7 mouse cellular contexts compared by ENCODE assay signal in the genomic region with DNA sequence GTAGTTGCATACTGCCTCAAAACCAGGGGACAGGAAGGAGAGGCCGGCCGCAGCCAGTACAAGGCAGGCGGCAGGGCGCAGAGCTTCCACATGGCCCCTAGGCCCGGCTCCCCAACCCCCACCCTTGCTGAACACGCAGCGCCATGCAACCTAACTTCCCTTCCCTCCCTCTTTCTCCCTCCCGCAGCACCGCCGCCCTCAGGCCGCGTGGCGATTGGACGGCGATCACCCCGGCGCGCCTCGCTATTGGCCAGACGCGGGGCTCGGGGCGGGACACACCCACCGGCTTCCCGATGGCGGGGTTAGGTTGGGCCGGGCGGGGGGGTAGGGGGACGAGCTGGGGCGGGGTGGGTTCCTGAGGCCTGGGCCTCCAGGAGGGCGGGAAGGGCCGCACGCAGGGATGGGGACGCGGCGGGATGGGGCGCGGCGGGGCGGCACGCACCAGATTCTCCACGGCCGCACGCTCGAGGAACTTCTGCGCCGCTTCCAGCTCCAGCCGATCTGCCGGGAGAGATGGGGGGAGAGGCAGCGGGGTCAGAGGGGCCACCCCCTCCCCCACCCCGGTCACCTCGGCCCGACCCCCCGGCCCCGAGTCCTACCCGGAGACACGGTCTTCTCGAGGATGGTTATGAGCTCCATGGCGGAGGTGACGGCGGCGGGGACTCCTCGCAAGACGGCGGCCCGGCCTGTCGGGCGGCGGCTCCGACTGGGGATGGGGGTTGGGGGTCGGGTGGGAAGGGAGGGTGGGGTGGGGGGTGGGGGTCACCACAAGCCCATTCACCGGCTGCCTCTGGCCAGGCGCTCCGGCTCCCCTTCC. TPM values are rescaled to one million over a fixed set of nuclear protein-coding genes. Genes with fewer than 3 reads are reported as not detected.
A peak's percentile ranks its signal among the peaks of the same experiment; 100 is the strongest.
DNase-seq lines count a peak whose midpoint lies in the region; ATAC-seq lines count a peak whose summit lies in the region.

No protein-coding gene starts in this region.

- no peaks in the 10 kb centered on the region for H3K9me3 ChIP-seq in embryonic facial prominence, embryonic 11.5 days (replicated peaks; ENCODE audit: control insufficient read depth, low read length)
- H3K9me3 ChIP-seq in limb, embryonic 11.5 days (ENCODE audit: control insufficient read depth, low read length) = no peaks in the 10 kb centered on the region
- H3K9me3 ChIP-seq in midbrain, embryonic 14.5 days (ENCODE audit: control insufficient read depth, low read length) = no peaks in the 10 kb centered on the region

- H3K4me2 ChIP-seq in embryonic facial prominence, embryonic 11.5 days (ENCODE audit: low read depth, low read length) = peak overlapping the region; percentile 57
- peak overlapping the region; percentile 57 for H3K4me2 ChIP-seq in limb, embryonic 11.5 days (ENCODE audit: low read depth, severe bottlenecking)
- H3K4me2 ChIP-seq in midbrain, embryonic 14.5 days (ENCODE audit: low read length) = peak overlapping the region; percentile 64

- DNase-seq in adrenal gland, postnatal 14 days = peak; percentile 99
- peak; percentile 95 for DNase-seq in embryonic facial prominence, embryonic 11.5 days (ENCODE audit: low spot score)
- DNase-seq in heart, adult 11 months = peak; percentile 100
- DNase-seq in kidney, adult 18-20 months = peak; percentile 96
- DNase-seq in limb, embryonic 11.5 days (ENCODE audit: low spot score) = peak; percentile 98
- DNase-seq in midbrain, embryonic 14.5 days = peak; percentile 96
- DNase-seq in spleen, adult 18-20 months = peak; percentile 96

- H3K27ac ChIP-seq in embryonic facial prominence, embryonic 11.5 days (replicated peaks; ENCODE audit: low read depth, low read length) = peak overlapping the region; percentile 99
- peak overlapping the region; percentile 97 for H3K27ac ChIP-seq in limb, embryonic 11.5 days (replicated peaks; ENCODE audit: low read depth, low read length)
- H3K27ac ChIP-seq in midbrain, embryonic 14.5 days (replicated peaks; ENCODE audit: low read depth, low read length) = peak overlapping the region; percentile 95

- peak overlapping the region; percentile 86 for H3K4me3 ChIP-seq in embryonic facial prominence, embryonic 11.5 days (ENCODE audit: low read depth, low read length)
- peak overlapping the region; percentile 94 for H3K4me3 ChIP-seq in limb, embryonic 11.5 days (ENCODE audit: low read depth, low read length)
- H3K4me3 ChIP-seq in midbrain, embryonic 14.5 days (replicated peaks; ENCODE audit: low read depth, low read length) = peak overlapping the region; percentile 92

- peaks cover 5% of the 10 kb centered on the region for H3K36me3 ChIP-seq in embryonic facial prominence, embryonic 11.5 days (replicated peaks; ENCODE audit: control insufficient read depth, insufficient read depth, low read depth, low read length)
- peaks cover 13% of the 10 kb centered on the region; the same call in 1 of the 2 replicates for H3K36me3 ChIP-seq in limb, embryonic 11.5 days (ENCODE audit: control insufficient read depth, insufficient read depth, low read length)
- peaks cover 41% of the 10 kb centered on the region for H3K36me3 ChIP-seq in midbrain, embryonic 14.5 days (ENCODE audit: control insufficient read depth, insufficient read depth, low read length)

- ATAC-seq in embryonic facial prominence, embryonic 11.5 days (replicated peaks; ENCODE audit: insufficient number of reproducible peaks, low FRiP score, low TSS enrichment, low read depth) = peak; percentile 66
- peak; percentile 66 for ATAC-seq in limb, embryonic 11.5 days (ENCODE audit: insufficient number of reproducible peaks, low FRiP score, low TSS enrichment, low read depth)
- peak; percentile 81 for ATAC-seq in midbrain, embryonic 14.5 days (ENCODE audit: low FRiP score, low TSS enrichment)

- H3K9ac ChIP-seq in embryonic facial prominence, embryonic 11.5 days (replicated peaks; ENCODE audit: low read length) = peak overlapping the region; percentile 94
- H3K9ac ChIP-seq in limb, embryonic 11.5 days (ENCODE audit: low read length) = peak overlapping the region; percentile 73
- H3K9ac ChIP-seq in midbrain, embryonic 14.5 days (replicated peaks; ENCODE audit: low read length) = peak overlapping the region; percentile 82

- WGBS in embryonic facial prominence, embryonic 11.5 days = under 1% methylated on average over 58 of the region's 74 CpGs
- WGBS in limb, embryonic 11.5 days = under 1% methylated on average over 57 of the region's 74 CpGs
- under 1% methylated on average over 62 of the region's 74 CpGs for WGBS in midbrain, embryonic 14.5 days

- no peaks in the 10 kb centered on the region; the same call in 1 of the 2 replicates for H3K4me1 ChIP-seq in embryonic facial prominence, embryonic 11.5 days (ENCODE audit: control insufficient read depth, insufficient read depth, low read length)
- peaks cover 12% of the 10 kb centered on the region for H3K4me1 ChIP-seq in limb, embryonic 11.5 days (ENCODE audit: control insufficient read depth, insufficient read depth, low read length)
- peaks cover 7% of the 10 kb centered on the region; the same call in 1 of the 2 replicates for H3K4me1 ChIP-seq in midbrain, embryonic 14.5 days (ENCODE audit: control insufficient read depth, insufficient read depth, low read length)

- H3K27me3 ChIP-seq in embryonic facial prominence, embryonic 11.5 days (ENCODE audit: control insufficient read depth, insufficient read depth, low read length) = no peaks in the 10 kb centered on the region
- no peaks in the 10 kb centered on the region for H3K27me3 ChIP-seq in limb, embryonic 11.5 days (ENCODE audit: control insufficient read depth, insufficient read depth, low read length)
- no peaks in the 10 kb centered on the region for H3K27me3 ChIP-seq in midbrain, embryonic 14.5 days (ENCODE audit: control insufficient read depth, insufficient read depth, low read length)

RNA-seq across cellular contexts. Expression of gene Kpnb1, which starts 0.5 kb away (rescaled TPM):
- 123 and 138 TPM in 2 replicates for total RNA-seq in adrenal gland, postnatal 14 days (2021)
- 98.7 and 103 TPM in 2 replicates for polyA plus RNA-seq in embryonic facial prominence, embryonic 11.5 days (2014; fragmentation: Nextera tagmentation; extraction: Ambion mirVana)
- polyA plus RNA-seq in limb, embryonic 11.5 days (2014; fragmentation: Nextera tagmentation; extraction: Ambion mirVana) = 97.6 and 102 TPM in 2 replicates
- 33.8 and 48.6 TPM in 2 replicates for polyA plus RNA-seq in midbrain, embryonic 14.5 days (2014; fragmentation: Nextera tagmentation; extraction: Ambion mirVana)

RNA-seq across cellular contexts. Expression of gene Tbkbp1, which starts 35.9 kb away (rescaled TPM):
- total RNA-seq in adrenal gland, postnatal 14 days (2021) = 17.6 and 22.9 TPM in 2 replicates
- 3.3 and 4.8 TPM in 2 replicates for polyA plus RNA-seq in embryonic facial prominence, embryonic 11.5 days (2014; fragmentation: Nextera tagmentation; extraction: Ambion mirVana)
- 6.2 and 6.5 TPM in 2 replicates for polyA plus RNA-seq in limb, embryonic 11.5 days (2014; fragmentation: Nextera tagmentation; extraction: Ambion mirVana)
- 9.1 and 9.2 TPM in 2 replicates for polyA plus RNA-seq in midbrain, embryonic 14.5 days (2014; fragmentation: Nextera tagmentation; extraction: Ambion mirVana)

Comparison
In these comparisons a context has a peak if more than half of its experiments do, and no peak if none do; other contexts are left out.
1. Peak in every context shown above with its lines: DNase-seq, ATAC-seq, H3K4me3 ChIP-seq and H3K27ac ChIP-seq.